Mouse (Mus musculus): ENCODE measurements around the gene Phactr1. TPM values are rescaled to one million over a fixed set of nuclear protein-coding genes. Genes with fewer than 3 reads are reported as not detected.

The Phactr1 gene
- total RNA-seq, 2 experiments from 2014 or later = 536 to 585 TPM

DNA sequence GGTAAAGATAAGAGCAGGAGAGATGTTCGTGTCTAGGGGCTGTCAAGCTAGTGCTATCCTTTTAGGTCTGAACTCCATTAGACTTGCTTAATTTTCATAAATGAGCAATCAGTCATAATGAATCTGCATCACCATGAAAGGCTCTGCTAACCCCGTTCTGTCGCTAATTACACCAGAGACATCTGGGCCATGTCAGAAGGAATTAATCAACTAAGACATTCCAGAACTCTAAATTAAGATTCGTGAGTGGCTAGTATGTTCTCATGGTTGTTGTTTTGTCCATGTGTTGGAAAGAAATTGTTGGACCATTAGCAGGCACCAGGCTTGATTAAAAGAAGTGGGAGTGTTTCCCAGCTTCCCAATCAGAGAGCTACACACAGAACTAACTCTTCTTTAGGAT is 382.9 kb downstream of the Phactr1 start:
- DNase-seq (ENCODE audit: low spot score in 2 of 2) = no peak
- intact Hi-C loops (cut with DNase I) = no loop called here

DNA sequence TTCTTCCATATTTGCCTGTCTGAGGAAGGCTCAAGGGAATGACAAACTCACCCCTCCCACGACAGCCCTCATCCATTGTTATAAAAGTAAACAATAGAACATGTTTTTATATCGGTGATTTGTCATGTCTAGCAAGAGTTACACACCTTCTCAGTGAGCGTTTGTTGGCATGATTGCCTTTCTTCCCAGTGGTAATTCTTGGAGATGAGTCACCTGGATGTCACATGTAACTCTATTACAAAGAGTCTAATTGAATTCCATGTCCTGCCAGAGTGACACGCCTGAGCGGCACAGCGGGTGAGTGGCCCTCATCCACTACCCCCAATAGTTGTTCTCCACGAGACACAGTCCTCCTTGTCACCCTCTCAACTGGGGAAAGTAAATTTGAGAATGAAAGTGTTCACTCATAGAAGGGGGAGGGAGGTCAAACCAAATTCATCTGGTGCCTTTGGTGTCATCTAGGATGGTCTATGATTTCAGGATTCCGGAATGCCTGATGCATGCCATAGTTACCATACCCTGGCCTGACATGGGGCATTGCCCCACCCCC is 388.4 kb downstream of the Phactr1 start:
- intact Hi-C loops (cut with DNase I) = no loop called here
- no peak for DNase-seq (ENCODE audit: low spot score in 2 of 2)

DNA sequence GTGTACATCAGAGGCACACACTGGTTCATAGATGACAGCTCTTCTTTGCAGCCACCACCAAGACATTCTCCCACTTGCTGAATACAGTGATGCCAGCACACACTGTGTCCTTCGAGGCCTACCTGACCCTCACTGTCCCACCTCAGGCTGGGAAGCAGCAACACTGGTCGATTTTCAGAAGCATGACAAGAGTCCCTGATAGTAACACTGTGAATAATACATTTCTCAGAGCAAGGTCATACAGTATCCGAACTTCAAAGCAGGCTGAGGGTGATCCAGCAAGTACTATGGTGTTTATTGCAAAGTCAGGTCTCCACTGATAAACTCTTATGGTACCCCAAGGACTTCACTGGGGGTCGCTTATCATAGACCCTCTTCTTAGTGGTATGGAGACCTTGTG is 390.1 kb downstream of the Phactr1 start:
- intact Hi-C loops (cut with DNase I) = no loop called here
- no peak for DNase-seq (ENCODE audit: low spot score in 2 of 2)

DNA sequence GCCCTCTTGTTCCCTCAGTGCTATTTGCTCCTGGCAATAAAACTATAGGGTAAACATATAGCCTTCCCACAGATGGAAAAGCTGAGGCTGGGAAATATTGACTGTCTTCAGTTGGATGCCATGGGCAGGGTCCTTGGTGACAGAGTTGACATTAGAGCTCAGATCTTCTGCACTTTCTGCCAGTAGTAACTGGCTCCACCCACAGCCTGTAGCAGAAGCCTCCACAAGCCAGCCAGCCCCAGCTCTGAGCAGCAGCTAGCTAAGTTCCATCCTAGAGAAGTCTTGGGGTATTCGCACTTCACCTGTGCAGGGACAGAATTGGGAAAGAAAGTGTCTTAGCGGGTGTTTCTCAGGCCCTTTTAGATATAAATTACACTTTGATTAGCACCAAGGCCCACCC is 390.5 kb downstream of the Phactr1 start:
- intact Hi-C loops (cut with DNase I) = no loop called here

DNA sequence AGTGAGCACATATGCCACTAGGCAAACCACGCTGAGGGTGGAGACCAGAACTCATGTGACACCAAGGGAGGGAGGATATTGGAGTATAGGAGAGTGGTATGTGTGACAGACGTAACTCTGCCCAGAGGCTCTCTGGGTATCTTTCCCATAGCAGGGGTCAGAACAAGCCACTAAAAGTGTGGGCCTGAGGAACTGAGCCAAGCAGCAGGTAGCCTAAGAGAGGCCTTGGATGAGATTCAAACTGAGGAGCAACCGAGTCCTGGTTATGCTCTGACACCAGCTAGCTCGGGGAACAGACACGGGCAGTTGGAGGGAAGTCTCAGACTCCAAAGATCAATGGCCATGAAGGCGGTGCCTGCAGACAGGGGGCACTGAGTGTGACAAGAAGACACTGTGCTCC is 395.0 kb downstream of the Phactr1 start:
- no peak for DNase-seq (ENCODE audit: low spot score in 2 of 2)
- intact Hi-C loops (cut with DNase I) = no loop called here

More for the DNA sequence above, 390.5 kb downstream of the Phactr1 start:
- no peak for DNase-seq (ENCODE audit: low spot score in 2 of 2)

DNA sequence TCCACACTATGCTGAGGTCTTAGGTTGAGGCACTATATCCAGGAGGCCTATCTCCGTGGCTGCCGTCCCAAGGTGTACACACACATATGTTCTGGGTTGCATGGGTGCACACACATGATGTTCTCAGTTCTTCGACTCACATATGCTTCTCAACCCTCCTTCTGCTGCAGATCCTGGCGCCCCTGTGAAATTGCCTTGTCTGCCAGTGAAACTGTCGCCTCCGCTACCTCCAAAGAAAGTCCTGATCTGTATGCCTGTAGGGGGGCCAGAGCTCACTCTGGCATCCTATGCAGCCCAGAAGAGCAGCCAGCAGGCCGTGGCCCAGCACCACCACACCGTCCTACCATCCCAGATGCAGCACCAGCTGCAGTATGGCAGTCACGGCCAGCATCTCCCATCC is 397.1 kb downstream of the Phactr1 start:
- peak in 1 of 2 experiments; percentile 51 for DNase-seq (ENCODE audit: low spot score in 2 of 2)
- intact Hi-C loops (cut with DNase I) = no loop called here

DNA sequence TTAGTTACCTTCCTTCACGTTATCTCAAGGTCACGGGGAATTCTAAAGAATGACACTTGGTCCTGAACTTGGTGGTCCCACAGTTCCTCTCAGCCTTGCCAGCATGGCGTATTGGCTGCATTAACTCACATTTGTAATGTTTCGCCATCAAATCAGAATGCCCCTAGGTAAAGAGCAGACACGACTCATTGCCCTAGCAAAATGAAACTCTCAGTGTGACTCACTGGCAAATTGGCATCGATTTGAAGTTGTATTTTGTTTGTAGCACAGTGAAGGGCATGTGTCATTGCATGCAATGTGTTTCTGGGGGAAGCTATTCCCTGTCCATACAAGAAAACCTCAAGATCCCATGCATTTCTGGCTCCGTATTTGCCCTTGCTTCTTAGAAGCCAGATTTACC is 404.8 kb downstream of the Phactr1 start:
- no peak for DNase-seq (ENCODE audit: low spot score in 2 of 2)
- intact Hi-C loops (cut with DNase I) = no loop called here

DNA sequence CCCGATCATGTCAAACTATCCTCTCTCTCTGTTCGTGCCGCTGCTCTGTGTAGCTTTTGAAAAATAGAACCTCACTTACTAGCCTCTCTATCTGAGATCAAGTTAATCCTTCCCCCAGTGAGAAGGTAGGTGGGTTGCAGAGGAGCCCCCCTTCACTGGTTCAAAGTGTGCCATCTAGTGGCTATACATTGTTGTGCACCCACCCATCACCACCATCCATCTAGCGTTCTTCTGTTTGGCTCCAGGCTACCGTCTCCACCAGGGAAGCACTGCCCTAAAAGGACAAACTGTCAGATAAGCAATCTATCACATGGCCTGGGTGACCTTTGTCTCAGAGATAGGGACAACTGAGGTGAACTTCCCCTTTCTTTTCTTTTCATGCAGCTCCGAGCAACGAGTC is 413.9 kb downstream of the Phactr1 start:
- intact Hi-C loops (cut with DNase I) = loop anchor here (5.0 to 10.0 kb wide), 2 partner anchors 230 to 257 kb away; no protein-coding TSS in a partner anchor
- DNase-seq (ENCODE audit: low spot score in 2 of 2) = peak in 1 of 2 experiments; percentile 47

DNA sequence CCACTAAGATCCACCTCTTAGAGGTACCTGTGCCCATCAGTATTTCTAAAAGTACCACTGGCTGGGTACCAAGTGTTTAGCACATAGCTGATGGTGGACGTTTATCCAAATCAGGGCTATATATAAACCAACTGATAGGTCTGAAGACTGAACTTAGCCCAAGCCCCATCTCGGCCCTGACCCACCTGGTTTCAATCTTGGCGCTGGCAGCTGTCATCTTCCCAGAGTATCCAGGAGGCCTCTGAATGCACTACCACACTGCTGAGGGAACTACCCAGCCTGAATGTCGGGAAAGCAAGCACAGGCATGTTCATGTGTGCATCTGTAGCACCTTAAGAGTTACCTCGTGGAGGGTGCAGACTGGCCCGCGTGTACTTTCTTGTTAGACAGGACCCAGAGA is 422.5 kb downstream of the Phactr1 start:
- intact Hi-C loops (cut with DNase I) = no loop called here
- DNase-seq (ENCODE audit: low spot score in 2 of 2) = no peak

DNA sequence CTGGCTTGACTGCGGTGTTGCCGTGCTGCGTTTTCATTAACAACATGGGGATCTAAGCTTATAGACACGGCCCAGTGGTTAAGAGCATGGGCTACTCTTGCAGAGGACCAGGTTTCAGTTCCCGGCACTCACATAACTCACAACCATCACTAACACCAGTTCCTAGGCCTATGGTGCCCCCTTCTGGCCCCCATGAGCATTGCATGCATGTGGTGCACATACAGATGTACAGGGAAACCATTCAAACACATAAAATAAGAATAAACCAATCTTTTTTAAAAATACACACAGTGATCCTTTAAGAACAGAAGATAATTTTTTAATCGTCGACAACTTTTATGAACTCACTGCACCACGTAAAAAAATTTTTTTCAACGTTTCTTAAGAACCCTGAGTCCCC is 424.1 kb downstream of the Phactr1 start:
- intact Hi-C loops (cut with DNase I) = no loop called here
- DNase-seq (ENCODE audit: low spot score in 2 of 2) = no peak

DNA sequence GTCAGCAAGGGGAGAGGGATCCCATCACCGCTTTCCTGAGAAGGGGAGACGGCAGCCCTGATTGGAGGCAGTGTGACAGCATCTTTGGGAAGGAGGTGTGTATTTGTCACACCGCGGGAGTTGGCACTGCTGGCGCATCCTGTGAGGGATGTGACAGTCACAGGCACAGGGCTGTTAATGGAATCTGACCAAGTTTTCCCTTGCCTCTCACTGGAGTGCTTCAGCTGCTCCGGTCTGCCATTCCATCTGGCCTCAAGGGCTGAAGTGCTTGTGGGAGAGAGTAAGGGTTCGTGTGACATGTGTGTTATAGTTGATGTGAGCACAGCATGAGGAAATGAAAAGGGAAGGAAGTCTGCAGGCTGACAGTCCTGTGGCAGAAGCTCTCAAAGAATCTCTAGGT is 431.9 kb downstream of the Phactr1 start:
- peak; percentile 52 to 87 for DNase-seq (ENCODE audit: low spot score in 2 of 2)
- intact Hi-C loops (cut with DNase I) = no loop called here

DNA sequence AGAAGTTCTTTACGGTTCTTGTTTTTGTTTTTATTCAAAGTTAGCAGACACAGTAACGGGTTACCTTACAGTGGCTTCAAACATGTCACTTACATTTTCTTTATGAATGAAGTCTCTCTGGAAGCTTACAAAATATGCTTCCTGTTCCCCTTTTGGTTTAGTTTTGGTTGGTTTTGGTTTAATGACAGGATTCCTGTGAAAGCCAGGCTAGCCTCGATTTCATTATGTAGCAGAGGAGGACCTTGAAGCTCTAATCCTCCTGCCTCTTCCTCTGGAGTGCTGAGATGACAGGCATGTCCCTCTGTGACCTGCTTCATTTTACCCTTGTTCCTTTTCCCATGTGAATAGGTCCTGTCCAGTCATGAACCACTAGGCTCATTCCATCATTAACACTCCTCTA is 432.3 kb downstream of the Phactr1 start:
- intact Hi-C loops (cut with DNase I) = no loop called here
- no peak for DNase-seq (ENCODE audit: low spot score in 2 of 2)

DNA sequence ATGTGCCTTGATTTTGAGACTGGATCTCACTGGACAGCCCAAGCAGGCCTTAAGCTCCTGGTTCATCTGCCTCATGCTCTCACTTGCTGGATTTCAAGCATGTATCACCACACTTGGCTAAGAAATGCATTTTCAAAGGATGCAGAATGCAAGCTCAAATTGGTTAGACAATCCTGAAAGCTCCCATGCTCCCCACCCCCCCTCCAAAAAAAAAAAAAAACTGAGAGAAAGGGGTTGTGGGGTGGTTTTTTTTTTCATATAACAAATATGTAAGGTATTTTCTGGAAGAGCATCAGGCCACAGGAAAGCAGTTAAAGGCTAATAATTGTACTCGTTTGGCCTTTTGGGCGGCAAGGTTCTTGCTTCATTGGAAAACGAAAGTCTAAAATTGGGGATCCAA is 432.7 kb downstream of the Phactr1 start:
- intact Hi-C loops (cut with DNase I) = no loop called here
- DNase-seq (ENCODE audit: low spot score in 2 of 2) = no peak

DNA sequence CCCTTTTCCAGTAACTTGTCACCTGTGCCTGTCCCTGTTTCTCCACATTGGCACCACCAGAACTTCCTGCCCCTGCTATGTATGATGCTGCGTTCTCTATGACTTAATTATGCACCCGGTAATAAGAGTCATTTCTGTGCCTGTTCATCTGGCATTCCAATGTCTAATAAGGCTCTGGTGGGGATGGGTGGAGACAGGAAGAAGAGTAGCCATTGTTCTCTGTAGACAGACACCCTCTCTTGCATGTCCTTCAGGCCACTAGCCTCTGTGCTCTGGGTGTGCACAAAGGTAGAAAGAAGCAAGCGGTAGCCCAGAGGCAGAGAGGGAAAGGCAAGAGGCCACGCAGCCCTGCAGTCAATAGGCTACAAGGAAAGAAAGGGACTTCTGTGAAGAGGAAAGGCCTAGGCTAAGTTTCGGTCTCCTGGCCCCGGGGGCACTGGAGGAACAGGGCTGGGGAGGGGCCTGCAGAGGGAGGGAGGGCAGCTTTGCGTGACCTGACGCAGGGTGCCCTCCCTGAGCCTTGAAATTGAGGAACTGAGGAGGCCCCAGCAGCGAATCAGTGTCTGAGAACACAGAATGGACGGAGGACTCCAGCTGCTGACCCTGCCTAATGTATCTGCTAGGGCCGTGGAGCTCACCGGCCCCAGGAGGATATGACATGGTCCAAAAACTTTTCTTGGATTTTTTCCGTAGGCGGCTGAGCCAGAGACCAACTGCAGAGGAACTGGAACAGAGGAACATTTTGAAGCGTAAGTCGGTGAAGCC is 442.1 kb downstream of the Phactr1 start:
- intact Hi-C loops (cut with DNase I) = no loop called here
- no peak for DNase-seq (ENCODE audit: low spot score in 2 of 2)

DNA sequence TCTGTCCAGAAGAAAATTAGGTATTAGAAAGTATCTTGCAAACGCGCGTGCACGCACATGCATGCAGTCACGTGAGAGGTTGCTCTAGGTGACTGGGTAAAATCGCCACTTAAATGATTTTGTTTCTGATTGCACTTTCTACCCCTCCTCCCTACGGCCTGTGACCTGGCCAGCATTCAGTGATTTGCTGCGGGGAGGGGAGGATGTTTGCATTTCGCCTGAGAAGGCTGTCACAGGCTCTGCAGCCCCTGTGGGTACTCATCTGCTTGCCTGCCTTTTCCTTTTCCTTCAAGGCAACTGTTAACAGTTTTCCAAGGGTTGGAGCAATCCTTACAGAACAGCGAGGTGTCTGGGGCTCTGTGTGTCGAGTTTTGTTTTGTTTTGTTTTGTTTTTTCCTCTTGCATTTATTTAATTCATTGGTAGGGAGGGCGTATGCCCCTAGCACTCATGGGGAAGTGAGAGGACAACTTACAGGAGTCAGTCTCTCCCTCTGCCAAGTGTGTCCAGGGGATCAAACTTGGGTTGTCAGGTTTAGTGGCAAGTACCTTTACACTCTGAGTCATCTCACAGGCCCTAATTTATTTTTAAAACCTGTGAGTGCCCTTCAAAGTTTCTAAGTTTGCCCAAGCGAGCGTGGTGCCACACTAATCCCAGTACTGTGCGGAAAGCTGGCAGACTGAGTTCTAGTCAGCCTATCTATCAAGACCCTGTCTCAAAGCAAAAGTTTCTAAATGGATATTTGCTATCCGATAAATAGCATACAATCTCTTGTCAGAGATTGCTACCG is 443.7 kb downstream of the Phactr1 start:
- DNase-seq (ENCODE audit: low spot score in 2 of 2) = no peak
- intact Hi-C loops (cut with DNase I) = no loop called here

DNA sequence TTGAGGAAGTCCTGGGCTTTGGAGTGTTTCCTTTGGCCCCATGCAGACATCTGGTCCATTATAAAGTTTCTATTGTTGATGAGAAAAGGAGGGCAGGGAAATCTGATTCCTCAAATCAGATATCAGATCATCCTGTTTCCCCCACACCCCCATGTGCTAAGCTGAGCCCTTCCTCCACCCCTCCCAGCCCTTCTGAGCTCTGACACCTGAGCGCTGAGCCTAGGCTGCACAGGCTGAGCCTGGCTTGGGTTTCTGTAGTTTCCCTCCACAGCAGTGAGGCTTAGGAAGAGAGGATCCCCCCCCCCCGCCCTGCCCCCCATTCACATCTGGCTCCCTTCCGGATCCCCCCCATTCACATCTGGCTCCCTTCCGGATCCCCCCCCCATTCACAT is 444.3 kb downstream of the Phactr1 start:
- intact Hi-C loops (cut with DNase I) = no loop called here
- DNase-seq (ENCODE audit: low spot score in 2 of 2) = no peak

DNA sequence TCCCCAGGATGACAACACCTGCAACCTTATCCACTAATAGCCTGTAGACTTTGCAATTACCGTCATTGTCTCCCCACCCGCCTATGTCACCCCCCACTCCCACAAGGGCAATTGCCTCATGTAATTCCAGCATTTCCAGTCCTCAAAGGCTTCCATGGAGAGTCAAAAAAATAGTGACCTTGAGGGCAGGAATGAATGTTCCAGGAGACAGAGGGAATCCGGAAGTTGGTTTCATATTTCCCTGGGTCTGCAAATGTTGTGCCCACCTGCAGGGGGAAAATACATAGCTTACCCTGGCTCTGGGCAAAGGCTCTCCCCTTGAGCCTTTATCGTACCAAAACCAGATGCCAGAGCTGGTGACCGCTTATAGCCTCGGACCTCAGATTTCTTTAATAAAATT is 449.7 kb downstream of the Phactr1 start:
- DNase-seq (ENCODE audit: low spot score in 2 of 2) = no peak
- intact Hi-C loops (cut with DNase I) = no loop called here

DNA sequence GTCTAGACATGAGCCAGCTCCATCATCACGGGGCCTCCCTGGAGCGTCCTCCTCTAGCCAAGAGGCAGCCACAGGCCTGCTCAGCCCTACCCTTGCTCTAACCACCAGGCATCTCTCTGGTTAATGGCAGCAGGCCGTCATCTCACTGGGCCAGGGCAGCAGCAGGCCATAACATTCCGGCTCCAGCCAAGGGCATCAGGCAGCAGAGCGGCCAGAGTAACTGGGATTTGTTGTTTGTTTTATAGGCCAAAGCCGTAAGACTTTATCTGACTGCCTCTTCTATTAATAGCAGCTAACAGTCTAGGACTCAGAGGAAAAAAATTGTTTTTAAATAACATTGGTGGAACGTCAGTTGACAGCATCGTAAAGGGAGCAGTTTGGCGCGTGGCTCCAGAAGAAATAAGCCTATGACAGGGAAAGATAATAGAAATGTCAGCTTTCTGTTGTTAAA is 451.3 kb downstream of the Phactr1 start:
- DNase-seq (ENCODE audit: low spot score in 2 of 2) = no peak
- intact Hi-C loops (cut with DNase I) = no loop called here

DNA sequence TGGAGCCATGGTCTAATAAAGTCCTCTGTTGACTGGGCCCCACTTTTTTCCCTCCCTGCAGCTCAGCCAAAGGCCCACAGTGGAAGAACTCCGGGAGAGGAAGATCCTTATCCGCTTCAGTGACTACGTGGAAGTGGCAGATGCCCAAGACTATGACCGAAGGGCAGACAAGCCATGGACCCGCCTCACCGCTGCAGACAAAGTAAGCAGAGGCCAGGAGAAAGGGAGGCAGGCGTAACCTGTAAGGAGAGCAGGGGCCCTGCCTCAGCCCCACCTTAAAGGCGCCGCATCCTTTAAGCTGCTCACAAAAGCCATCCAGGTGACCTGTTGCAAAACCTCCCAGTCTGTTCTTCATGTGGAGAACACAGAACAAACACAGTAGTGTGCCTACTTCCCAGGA is 452.4 kb downstream of the Phactr1 start:
- DNase-seq (ENCODE audit: low spot score in 2 of 2) = no peak
- intact Hi-C loops (cut with DNase I) = no loop called here

DNA sequence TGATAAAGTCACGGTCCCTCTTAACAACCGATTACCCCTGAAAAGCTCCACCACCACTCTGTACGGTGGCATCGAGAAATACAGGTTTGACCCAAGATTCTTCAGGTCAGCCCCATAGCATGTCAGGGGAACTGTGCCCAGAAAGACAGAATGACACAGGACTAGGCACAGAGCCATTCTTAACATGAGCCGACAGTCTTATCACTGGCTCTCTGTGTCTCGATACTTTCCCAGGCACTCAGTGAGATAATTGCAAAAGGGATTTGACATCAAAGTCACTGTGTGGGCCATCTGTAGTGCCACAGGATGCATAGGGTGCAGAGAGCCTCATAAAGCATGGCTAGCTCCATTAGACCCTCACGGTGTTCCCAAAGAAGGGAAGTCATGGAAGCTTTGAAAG is 453.0 kb downstream of the Phactr1 start:
- intact Hi-C loops (cut with DNase I) = no loop called here
- no peak for DNase-seq (ENCODE audit: low spot score in 2 of 2)

DNA sequence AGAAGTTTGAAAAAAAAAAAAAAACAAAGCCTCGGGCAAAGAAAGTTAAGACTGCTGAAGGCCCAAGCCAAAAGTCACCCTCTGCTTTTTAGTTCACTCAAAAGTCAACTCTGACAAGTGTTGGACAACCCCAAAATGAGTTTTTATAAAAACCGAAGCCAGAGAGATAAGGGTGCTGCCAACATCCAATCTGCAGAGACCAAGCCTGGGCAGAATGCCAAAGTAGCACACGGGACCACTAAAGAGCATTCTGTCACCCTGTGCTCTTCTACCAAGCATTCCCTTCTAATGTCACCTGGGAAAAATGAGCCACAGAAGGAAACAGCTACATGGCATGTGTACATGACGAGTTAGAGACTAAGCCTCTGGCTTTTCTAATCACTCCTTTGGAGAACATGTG is 454.0 kb downstream of the Phactr1 start:
- intact Hi-C loops (cut with DNase I) = no loop called here
- no peak for DNase-seq (ENCODE audit: low spot score in 2 of 2)

Measured in left cerebral cortex, postnatal 25 days (tissue).